Mouse (Mus musculus) layer of hippocampus, postnatal 36 days (tissue): Measurements from ENCODE around the gene Spns2. TPM values are rescaled to one million over a fixed set of nuclear protein-coding genes. Genes with fewer than 3 reads are reported as not detected.
"Not testable (repeated sequence)": the region's sequence is repeated elsewhere in the genome, so short reads cannot be mapped to it uniquely, and the experiment has no call there.

Source experiments
- DNase-seq, 2 experiments: peaks; one replicate each; pipeline ENCODE4 v3.0.0; 2022
- total RNA-seq, 2 experiments: library from RNA; stranded (reverse); gene quantifications; 2 replicates each; pipeline ENCODE4 v1.2.3; 2021

The Spns2 gene
- total RNA-seq, 2 experiments from 2014 or later, result 91.4 to 129 TPM

GRCm38 (mm10) chr11:72435694-72436045 lies 54.0 kb downstream of the Spns2 start:
- DNase-seq, result no peak

DNA sequence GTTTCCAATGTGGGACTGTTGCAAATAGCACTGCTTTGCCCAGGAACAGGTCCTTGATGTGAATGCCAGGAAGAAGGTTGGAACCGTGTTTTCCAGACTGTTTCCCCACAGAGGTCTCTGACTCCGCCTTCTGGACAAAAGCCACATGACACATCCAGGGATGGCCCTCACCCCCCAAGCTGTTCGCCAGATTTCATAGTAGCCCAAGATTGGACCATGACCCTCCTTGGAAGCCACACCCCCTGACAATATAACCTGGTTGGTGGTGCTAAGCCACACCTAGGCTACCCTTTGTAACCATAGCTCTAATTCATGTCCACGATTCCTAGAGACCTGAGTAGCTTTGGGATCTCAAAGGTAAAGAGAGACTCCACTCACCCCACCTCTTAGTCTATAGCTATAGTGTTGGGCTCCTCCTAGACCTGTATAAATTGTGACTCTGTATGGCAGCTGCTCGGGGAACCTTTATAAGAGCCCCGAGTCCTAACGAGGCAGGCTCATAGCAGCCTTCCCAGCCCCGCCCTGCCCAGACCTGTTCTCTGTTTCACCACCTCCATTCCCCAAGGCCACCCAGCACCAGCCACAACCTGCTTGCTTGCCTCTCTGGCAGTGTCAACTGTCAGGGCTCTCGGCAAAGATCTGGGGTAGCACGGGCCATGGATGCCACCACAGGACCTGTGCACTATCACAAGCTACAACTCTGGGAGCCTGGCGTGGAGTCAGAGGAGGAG lies 54.6 kb downstream of the Spns2 start, which contains the start of gene Ggt6:
TSS of gene Ggt6 (plus strand) at position 564 of the 731 bp plus-strand sequence.
- no peak for DNase-seq

- DNase-seq, result not testable (repeated sequence)
Observed at GRCm38 (mm10) chr11:72430311-72431068, 59.2 kb downstream of the Spns2 start.

DNA sequence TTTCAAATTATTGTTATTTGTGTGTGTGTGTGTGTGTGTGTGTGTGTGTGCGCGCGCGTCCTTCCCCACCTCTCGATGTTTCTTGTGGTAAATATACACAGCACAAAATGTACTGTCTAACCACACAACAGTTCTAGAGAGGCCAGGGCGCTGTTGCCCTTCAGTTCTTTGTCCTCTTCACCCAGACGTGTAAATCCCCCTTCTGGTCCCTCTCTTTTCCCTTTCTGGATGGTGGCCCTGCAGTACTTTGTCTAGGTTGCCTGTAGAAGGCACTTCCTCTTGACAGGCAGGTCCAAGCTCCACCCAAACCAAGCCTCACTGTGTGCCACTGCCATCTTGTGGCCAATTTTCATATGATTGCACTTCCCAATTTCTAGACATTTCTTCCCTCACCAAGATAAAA lies 60.4 kb downstream of the Spns2 start:
- peak; percentile 51 to 75 for DNase-seq

- DNase-seq, result peak in 1 of 2 experiments; percentile 69
Observed at GRCm38 (mm10) chr11:72428694-72429093, 61.0 kb downstream of the Spns2 start.

- DNase-seq, result no peak
Observed at GRCm38 (mm10) chr11:72426884-72427283, 62.8 kb downstream of the Spns2 start.

- no peak for DNase-seq
Observed at GRCm38 (mm10) chr11:72425201-72425600, 64.5 kb downstream of the Spns2 start.

- no peak for DNase-seq
Observed at GRCm38 (mm10) chr11:72423686-72424085, 66.0 kb downstream of the Spns2 start.

GRCm38 (mm10) chr11:72421518-72422278 lies 68.0 kb downstream of the Spns2 start:
- no peak for DNase-seq

GRCm38 (mm10) chr11:72420460-72421122 lies 69.1 kb downstream of the Spns2 start:
- no peak for DNase-seq

DNA sequence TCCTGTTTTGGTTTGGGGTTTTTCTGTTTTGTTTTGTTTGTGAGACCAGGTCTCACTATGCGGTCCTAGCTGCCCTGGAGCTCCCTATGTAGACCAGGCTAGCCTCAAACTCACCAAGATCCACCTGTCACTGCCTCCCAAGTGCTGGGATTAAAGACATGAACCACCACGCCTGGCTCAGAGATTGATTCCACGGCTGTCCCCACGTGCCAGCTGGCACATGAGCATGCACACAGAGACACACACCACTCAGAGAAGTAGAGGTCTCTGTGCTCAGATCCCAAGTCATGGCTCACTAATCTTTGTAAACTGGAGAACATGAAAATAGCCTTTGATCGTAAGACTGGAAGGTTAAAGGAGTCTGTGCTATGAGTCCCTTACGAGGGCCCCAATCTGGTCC lies 70.7 kb downstream of the Spns2 start:
- DNase-seq, result no peak

DNA sequence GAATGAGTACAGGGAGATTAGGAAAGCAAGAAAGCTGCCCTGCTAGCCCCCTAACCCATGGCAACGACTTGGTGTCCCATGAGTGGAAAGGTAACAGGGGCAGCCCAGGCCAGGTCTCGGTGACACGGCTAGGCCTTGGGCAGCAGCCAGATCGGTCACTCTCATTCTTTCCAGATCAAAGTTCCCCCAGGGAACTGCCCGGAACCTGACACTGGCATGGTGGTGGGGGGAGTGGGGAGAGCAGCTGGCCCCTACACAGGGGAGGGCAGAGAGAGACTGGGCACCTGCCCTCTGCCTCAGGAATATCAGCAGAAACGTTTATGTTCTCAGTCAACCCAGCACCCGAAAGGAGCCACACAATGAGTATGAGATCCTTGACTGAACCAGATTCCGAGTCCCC lies 71.5 kb downstream of the Spns2 start:
- DNase-seq, result no peak

GRCm38 (mm10) chr11:72417376-72417775 lies 72.3 kb downstream of the Spns2 start:
- no peak for DNase-seq

GRCm38 (mm10) chr11:72416666-72417065 lies 73.0 kb downstream of the Spns2 start:
- DNase-seq, result no peak

DNA sequence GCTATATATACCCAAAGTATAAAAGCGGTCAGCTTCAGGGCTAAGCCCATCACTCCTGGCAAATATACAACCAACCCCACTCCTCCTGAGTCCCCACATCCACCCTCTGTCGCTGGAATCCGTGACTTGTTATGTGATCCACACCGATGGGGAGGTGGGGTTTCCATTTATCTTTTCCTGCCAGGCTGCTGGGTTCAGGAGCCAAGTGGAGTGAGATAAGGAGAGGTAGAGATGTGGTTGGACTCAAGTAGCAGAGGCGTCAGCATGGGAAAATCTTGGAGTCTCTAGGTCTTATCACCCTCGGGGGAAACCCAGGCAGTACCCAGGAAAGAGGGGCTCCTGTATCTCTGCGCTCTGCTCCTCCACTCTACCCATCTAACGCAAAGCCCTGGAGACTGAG lies 74.5 kb downstream of the Spns2 start:
- DNase-seq, result no peak

DNA sequence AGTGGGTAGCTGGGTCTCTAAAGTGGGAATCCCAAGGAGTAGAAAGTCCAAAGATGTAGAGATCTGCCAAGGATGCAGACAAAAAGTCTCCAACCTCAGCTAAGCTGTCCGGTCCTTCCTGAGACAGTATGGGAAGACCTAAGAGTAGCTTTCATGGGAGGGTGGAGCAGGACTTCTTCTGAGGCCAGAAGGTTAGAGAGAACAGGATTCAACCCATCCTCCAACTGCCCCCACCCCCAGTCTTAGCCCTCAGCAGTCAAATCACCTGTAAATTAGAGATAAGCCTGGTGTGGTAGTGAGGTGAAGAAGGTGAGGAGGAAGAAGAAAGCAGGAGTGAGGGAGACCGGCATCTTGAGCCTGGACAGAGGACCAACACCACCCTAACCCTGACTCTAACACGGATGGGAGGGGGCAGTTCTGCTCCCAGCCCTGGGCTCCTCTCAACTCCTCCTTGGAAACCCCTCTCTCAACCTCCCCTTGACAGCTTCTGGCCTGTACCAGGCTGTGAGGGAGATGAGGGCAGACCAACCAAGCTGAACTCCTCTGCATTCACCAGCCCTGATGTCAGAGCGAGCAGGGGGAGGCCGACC lies 76.0 kb downstream of the Spns2 start:
- DNase-seq, result no peak

- DNase-seq, result no peak
Observed at GRCm38 (mm10) chr11:72413016-72413415, 76.7 kb downstream of the Spns2 start.

DNA sequence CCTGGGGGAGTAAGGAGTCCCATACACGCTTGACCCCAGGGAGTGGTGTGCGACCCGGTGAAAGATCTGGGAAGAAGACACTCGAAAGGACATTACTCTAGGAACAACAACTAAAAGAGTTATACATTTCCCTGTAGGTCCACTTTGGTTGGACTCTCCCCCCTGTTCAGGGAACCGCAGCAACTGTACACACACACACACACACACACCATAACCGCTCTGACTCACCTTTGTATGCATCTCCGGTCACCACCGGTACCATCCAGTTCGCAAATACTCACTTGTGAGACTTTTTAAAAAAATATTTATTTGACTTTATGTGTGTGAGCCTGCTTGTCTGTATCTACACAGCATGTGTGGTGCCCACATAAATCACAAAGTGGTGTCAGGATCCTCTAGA lies 77.8 kb downstream of the Spns2 start:
- DNase-seq, result no peak

DNA sequence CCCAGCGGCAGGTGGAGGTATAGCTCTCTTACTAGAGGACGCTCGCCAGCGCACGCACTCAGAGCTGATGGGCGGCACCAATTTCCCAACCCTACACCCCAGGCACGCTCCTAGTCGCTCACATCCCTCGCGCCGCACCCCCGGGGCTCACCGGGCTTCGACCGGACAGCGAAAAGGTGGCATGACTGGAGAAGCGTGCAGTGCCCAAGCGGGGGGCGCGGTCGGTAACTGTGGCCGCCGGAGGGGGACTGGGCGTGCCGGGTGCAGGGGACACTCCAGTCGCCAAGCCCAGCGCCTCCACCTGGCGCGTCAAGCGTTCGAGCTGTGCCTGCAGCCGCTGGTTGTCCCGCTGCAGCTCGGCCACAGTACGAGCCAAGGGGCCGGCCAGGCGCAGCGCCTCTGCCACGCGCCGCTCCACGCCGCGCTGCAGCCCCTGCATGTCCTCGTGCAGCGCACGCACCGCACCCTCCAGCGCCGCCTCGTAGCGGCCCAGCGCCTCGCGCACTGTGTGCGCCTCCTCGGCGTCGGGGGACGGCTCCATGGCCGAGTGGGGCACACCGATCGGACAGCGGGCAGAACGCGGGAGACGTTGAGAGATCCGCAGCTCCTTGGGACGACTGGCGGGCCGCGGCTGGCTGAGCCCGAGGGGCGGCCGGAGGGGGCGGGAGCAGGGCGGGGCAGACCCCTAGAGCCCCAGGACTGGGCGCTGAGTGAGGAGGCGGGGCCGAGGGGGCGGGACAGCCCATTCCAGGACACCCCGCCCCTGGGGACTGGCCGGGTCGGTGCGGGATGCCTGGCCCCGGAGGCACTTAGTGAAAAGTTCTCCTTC lies 78.4 kb downstream of the Spns2 start, which contains the start of gene Smtnl2:
TSS of gene Smtnl2 (minus strand) at position 621 of the 829 bp plus-strand sequence.
- DNase-seq, result peak; percentile 26 to 35

- no peak for DNase-seq
Observed at GRCm38 (mm10) chr11:72410521-72411092, 79.1 kb downstream of the Spns2 start.
